Mouse (Mus musculus): ENCODE results near the gene Wdr92. TPM values are rescaled to one million over a fixed set of nuclear protein-coding genes. Genes with fewer than 3 reads are reported as not detected.
A peak's percentile ranks its signal among the peaks of the same experiment; 100 is the strongest.

The Wdr92 gene
- polyA plus RNA-seq, 2 experiments, result 6.2 to 12.1 TPM

DNA sequence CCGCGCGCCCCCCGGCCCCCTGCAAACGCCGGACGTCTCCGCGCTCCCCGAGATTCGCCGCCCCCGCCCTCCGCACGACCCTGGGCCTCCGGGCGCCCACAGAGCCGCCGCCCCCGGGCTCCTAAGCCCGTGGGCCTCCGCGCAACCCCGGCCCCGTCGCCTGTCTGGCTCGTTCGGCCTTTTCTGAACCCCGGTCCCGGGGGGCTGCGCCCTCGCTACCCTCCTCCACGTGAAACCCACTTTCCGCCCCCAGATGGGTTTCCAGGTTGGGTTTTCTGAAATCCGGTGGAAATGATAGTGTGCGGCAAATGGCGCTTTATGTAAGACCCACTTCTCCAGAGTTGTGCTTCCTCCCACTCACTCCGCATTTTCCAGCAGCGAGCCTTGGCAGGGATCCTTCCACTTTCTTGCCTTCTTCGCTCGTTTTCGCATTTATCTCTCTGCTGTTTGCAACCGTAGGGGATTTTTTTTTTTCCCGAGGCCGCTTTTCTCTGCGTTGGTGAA, 22.1 kb upstream of the Wdr92 start:
- Histone ChIP-seq H3K4me1 (replicated peaks; ENCODE audit: control insufficient read depth in 2 of 2, insufficient read depth in 2 of 2, low read length in 1 of 2) (peaks cover 3 to 24% of the 10 kb centered on the region in 2 experiments; a peak in 3 of 4 replicates), H3K27ac (peak overlapping the region; percentile 89), H3K4me2 (ENCODE audit: low read depth) (peak overlapping the region; percentile 95), H3K36me3 (replicated peaks; ENCODE audit: control insufficient read depth, insufficient read depth, low read depth) (no peaks in the 10 kb centered on the region), H3K27me3 (ENCODE audit: control insufficient read depth, insufficient read depth, low read length) (no peaks in the 10 kb centered on the region), H3K9ac (replicated peaks) (peak overlapping the region; percentile 94), H3K4me3 (ENCODE audit: insufficient read depth in 1 of 2, low read depth in 2 of 2, low read length in 2 of 2) (peak overlapping the region; percentile 82 to 98), H3K9me3 (ENCODE audit: control insufficient read depth, low read length) (no peaks in the 10 kb centered on the region)
- WGBS (ENCODE audit: insufficient replicate concordance), result under 1% methylated on average over 42 of the region's 46 CpGs
- TF ChIP-seq EP300 (IDR thresholded peaks at IDR 0.05; ENCODE audit: low read depth), result no peak
- no peak for TF ChIP-seq CTCF (IDR thresholded peaks at IDR 0.05; ENCODE audit: low read depth)
- peak; percentile 53 for ATAC-seq (ENCODE audit: insufficient read depth)
- DNase-seq (ENCODE audit: low read depth in 3 of 3, low spot score in 3 of 3), result peak in 2 of 3 experiments; percentile 9 to 12

DNA sequence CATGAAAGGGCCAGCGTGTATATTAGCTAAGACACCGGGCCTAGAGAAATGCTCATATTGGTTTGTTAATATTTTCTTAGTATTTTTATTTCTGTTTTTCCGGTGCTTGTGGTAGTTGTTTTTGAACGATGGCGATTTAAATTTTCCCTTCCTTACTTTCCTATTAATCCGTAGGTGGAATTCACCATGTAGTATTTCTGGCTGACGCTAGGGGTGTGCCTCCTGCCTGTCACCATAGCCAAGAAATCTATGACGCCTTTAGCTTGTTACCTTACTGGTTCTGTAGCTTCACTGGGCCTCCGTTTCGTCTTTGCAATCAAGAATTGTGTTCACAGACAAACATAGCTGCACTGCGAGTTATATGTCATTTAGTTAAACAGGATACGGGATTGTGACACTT, 21.7 kb upstream of the Wdr92 start:
- ATAC-seq (ENCODE audit: insufficient read depth), result no peak
- TF ChIP-seq EP300 (IDR thresholded peaks at IDR 0.05; ENCODE audit: low read depth) (no peak), CTCF (IDR thresholded peaks at IDR 0.05; ENCODE audit: low read depth) (peak; percentile 75)
- 1% methylated on average over 12 of the region's 12 CpGs for WGBS (ENCODE audit: insufficient replicate concordance)
- Histone ChIP-seq H3K4me3 (ENCODE audit: insufficient read depth in 1 of 2, low read depth in 2 of 2, low read length in 2 of 2) (peak overlapping the region; percentile 82 to 98), H3K27ac (peak overlapping the region; percentile 89), H3K9ac (replicated peaks) (peak overlapping the region; percentile 94), H3K27me3 (ENCODE audit: control insufficient read depth, insufficient read depth, low read length) (no peaks in the 10 kb centered on the region), H3K4me1 (replicated peaks; ENCODE audit: control insufficient read depth in 2 of 2, insufficient read depth in 2 of 2, low read length in 1 of 2) (peaks cover 3 to 24% of the 10 kb centered on the region in 2 experiments; a peak in 3 of 4 replicates), H3K9me3 (ENCODE audit: control insufficient read depth, low read length) (no peaks in the 10 kb centered on the region), H3K4me2 (ENCODE audit: low read depth) (peak overlapping the region; percentile 95), H3K36me3 (replicated peaks; ENCODE audit: control insufficient read depth, insufficient read depth, low read depth) (no peaks in the 10 kb centered on the region)
- peak; percentile 41 to 57 (median 50) for DNase-seq (ENCODE audit: low read depth in 3 of 3, low spot score in 3 of 3)

DNA sequence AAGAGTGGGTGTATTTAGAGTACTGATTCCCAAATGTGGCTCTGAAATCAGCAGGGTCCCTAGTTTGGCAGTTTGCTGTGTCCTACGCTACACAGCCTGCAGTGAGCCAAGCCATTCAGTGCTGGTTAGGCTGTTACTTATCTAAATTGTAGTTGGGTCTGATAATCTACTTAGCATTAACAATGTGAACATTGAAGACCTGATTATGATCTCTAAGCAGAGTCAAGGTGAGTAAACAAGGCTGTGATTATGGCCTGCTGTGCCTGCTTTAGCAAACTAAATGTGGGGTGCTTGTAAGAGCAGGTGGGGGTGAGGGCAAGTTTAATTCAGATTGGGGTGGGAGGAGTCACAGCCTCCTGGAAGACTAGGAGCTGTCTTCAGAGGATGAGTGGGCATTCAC, 18.0 kb upstream of the Wdr92 start:
- no peak overlapping the region for H3K27ac ChIP-seq
- H3K27me3 ChIP-seq (ENCODE audit: control insufficient read depth, insufficient read depth, low read length), result no peaks in the 10 kb centered on the region
- no peak overlapping the region for H3K4me3 ChIP-seq (ENCODE audit: insufficient read depth in 1 of 2, low read depth in 2 of 2, low read length in 2 of 2)
- H3K4me2 ChIP-seq (ENCODE audit: low read depth), result 0 out of 2 replicates have a peak overlapping the region, but pooled peaks have one; percentile 4
- H3K4me1 ChIP-seq (replicated peaks; ENCODE audit: control insufficient read depth in 2 of 2, insufficient read depth in 2 of 2, low read length in 1 of 2), result peaks cover 3 to 23% of the 10 kb centered on the region in 2 experiments; a peak in 3 of 4 replicates
- no peaks in the 10 kb centered on the region for H3K9me3 ChIP-seq (ENCODE audit: control insufficient read depth, low read length)
- no peak for DNase-seq (ENCODE audit: low read depth in 3 of 3, low spot score in 3 of 3)
- no peak for TF ChIP-seq CTCF (IDR thresholded peaks at IDR 0.05; ENCODE audit: low read depth)
- TF ChIP-seq EP300 (IDR thresholded peaks at IDR 0.05; ENCODE audit: low read depth), result no peak
- no peaks in the 10 kb centered on the region for H3K36me3 ChIP-seq (replicated peaks; ENCODE audit: control insufficient read depth, insufficient read depth, low read depth)
- WGBS (ENCODE audit: insufficient replicate concordance), result 67% methylated on average over 1 of the region's 1 CpGs
- no peak for ATAC-seq (ENCODE audit: insufficient read depth)
- no peak overlapping the region for H3K9ac ChIP-seq (replicated peaks)

DNA sequence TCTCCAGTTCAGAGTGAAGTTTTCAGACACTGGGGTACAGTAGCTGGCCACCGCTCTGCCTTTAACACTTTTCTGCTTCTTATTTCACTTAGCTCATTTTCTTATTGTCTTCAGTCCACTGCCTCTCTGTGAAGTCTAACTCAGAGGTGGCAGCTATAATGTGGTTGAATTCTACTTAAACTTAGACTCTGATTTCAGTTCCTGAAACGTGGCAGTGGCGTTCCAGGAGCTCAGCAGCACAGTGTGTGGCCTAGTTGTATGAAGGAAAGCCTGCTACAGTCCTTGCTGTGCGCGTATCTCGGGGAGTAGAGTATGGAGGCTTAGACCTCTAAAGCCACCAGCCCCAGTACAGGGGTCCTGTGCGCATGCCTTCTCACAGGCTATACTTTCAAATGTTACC, 15.3 kb upstream of the Wdr92 start:
- peaks cover 8 to 26% of the 10 kb centered on the region in 2 experiments; a peak in 3 of 4 replicates for H3K4me1 ChIP-seq (replicated peaks; ENCODE audit: control insufficient read depth in 2 of 2, insufficient read depth in 2 of 2, low read length in 1 of 2)

DNA sequence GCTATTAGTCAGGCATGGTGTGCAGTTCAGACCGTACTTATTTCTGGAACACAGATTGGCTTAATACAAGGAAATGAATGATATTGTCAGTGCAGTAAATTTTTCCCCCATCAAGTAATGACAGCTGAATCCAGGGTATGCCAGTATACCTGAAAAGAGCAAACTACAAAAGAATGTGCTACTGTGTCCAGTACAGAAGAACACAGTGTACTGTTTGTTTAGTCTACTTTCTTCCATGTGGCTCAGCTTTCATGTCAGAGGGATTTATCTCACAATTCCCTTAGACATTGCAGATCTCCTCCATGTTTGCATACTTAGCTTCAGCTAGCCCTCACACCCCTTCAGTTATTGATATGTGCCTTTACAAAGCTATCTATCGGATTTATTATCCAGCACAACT, 12.6 kb upstream of the Wdr92 start:
- no peak for TF ChIP-seq CTCF (IDR thresholded peaks at IDR 0.05; ENCODE audit: low read depth)
- TF ChIP-seq EP300 (IDR thresholded peaks at IDR 0.05; ENCODE audit: low read depth), result no peak
- H3K9ac ChIP-seq (replicated peaks), result no peak overlapping the region
- no peak for ATAC-seq (ENCODE audit: insufficient read depth)
- no peaks in the 10 kb centered on the region for H3K27me3 ChIP-seq (ENCODE audit: control insufficient read depth, insufficient read depth, low read length)
- no peaks in the 10 kb centered on the region for H3K36me3 ChIP-seq (replicated peaks; ENCODE audit: control insufficient read depth, insufficient read depth, low read depth)
- WGBS (ENCODE audit: insufficient replicate concordance), result 63% methylated on average over 2 of the region's 2 CpGs
- no peak for DNase-seq (ENCODE audit: low read depth in 3 of 3, low spot score in 3 of 3)
- no peak overlapping the region for H3K27ac ChIP-seq
- H3K4me2 ChIP-seq (ENCODE audit: low read depth), result no peak overlapping the region
- peaks cover 6 to 13% of the 10 kb centered on the region in 2 experiments; a peak in 3 of 4 replicates for H3K4me1 ChIP-seq (replicated peaks; ENCODE audit: control insufficient read depth in 2 of 2, insufficient read depth in 2 of 2, low read length in 1 of 2)
- H3K4me3 ChIP-seq (ENCODE audit: insufficient read depth in 1 of 2, low read depth in 2 of 2, low read length in 2 of 2), result no peak overlapping the region
- H3K9me3 ChIP-seq (ENCODE audit: control insufficient read depth, low read length), result no peaks in the 10 kb centered on the region

More for the DNA sequence above, 15.3 kb upstream of the Wdr92 start:
- Histone ChIP-seq H3K4me3 (ENCODE audit: insufficient read depth in 1 of 2, low read depth in 2 of 2, low read length in 2 of 2) (no peak overlapping the region), H3K4me2 (ENCODE audit: low read depth) (no peak overlapping the region), H3K27me3 (ENCODE audit: control insufficient read depth, insufficient read depth, low read length) (no peaks in the 10 kb centered on the region), H3K9me3 (ENCODE audit: control insufficient read depth, low read length) (no peaks in the 10 kb centered on the region), H3K27ac (no peak overlapping the region), H3K9ac (replicated peaks) (no peak overlapping the region), H3K36me3 (replicated peaks; ENCODE audit: control insufficient read depth, insufficient read depth, low read depth) (no peaks in the 10 kb centered on the region)
- 73% methylated on average over 7 of the region's 7 CpGs for WGBS (ENCODE audit: insufficient replicate concordance)
- DNase-seq (ENCODE audit: low read depth in 3 of 3, low spot score in 3 of 3) (no peak), ATAC-seq (ENCODE audit: insufficient read depth) (no peak)
- TF ChIP-seq CTCF (IDR thresholded peaks at IDR 0.05; ENCODE audit: low read depth) (no peak), EP300 (IDR thresholded peaks at IDR 0.05; ENCODE audit: low read depth) (no peak)
